ENCODE assay signal across 12 mouse cellular contexts in genomic region chr19:7148096-7148495, GRCm38 (mm10). TPM values are rescaled to one million over a fixed set of nuclear protein-coding genes. Genes with fewer than 3 reads are reported as not detected.
DNase-seq lines count a peak whose midpoint lies in the region; ATAC-seq and TF ChIP-seq lines count a peak whose summit lies in the region.
"Had no signal": no experiment of that assay in that cellular context is flagged by ENCODE, and none has a peak within 500 bp of the region (broad histone marks: within the 10 kb centered on the region; RNA-seq: fewer than 3 reads in every experiment).

No protein-coding gene starts in this region.

- no peaks in the 10 kb centered on the region for H3K9me3 ChIP-seq in embryonic facial prominence, embryonic 10.5 days
- H3K9me3 ChIP-seq in forebrain, embryonic 16.5 days (ENCODE audit: control insufficient read depth, low read length) = no peaks in the 10 kb centered on the region
- no peaks in the 10 kb centered on the region for H3K9me3 ChIP-seq in limb, embryonic 10.5 days (replicated peaks)
- H3K9me3 ChIP-seq: embryonic facial prominence, embryonic 12.5 days; heart, embryonic 13.5 days; liver, embryonic 15.5 days had no signal

- no peak overlapping the region for H3K4me3 ChIP-seq in embryonic facial prominence, embryonic 10.5 days
- H3K4me3 ChIP-seq in forebrain, embryonic 16.5 days (replicated peaks; ENCODE audit: low read length) = no peak overlapping the region
- 0 out of 2 replicates have a peak overlapping the region, but pooled peaks have one; percentile 14 for H3K4me3 ChIP-seq in limb, embryonic 10.5 days
- no peak overlapping the region for H3K4me3 ChIP-seq in thymus, adult 2 months (ENCODE audit: control insufficient read depth, insufficient read depth, low read length)
- H3K4me3 ChIP-seq: embryonic facial prominence, embryonic 12.5 days; heart, embryonic 13.5 days; liver, embryonic 15.5 days had no signal

- H3K27ac ChIP-seq in embryonic facial prominence, embryonic 10.5 days (replicated peaks) = peak overlapping the region; percentile 54
- peak overlapping the region; percentile 66 for H3K27ac ChIP-seq in forebrain, embryonic 16.5 days (ENCODE audit: low read length)
- H3K27ac ChIP-seq in limb, embryonic 10.5 days = peak overlapping the region; percentile 26; the same call in 1 of the 2 replicates
- H3K27ac ChIP-seq in thymus, adult 2 months (ENCODE audit: control insufficient read depth, insufficient read depth, low read length) = no peak overlapping the region
- H3K27ac ChIP-seq: embryonic facial prominence, embryonic 12.5 days; heart, embryonic 13.5 days; liver, embryonic 15.5 days had no signal

- WGBS in embryonic facial prominence, embryonic 10.5 days = 51% methylated on average over 4 of the region's 4 CpGs
- WGBS in forebrain, embryonic 16.5 days = 36% methylated on average over 4 of the region's 4 CpGs
- WGBS in limb, embryonic 10.5 days = 43% methylated on average over 4 of the region's 4 CpGs
- WGBS in thymus, adult 2 months = 38% methylated on average over 4 of the region's 4 CpGs

- no peaks in the 10 kb centered on the region for H3K36me3 ChIP-seq in embryonic facial prominence, embryonic 10.5 days (replicated peaks)
- no peaks in the 10 kb centered on the region for H3K36me3 ChIP-seq in forebrain, embryonic 16.5 days (ENCODE audit: control insufficient read depth, insufficient read depth)
- H3K36me3 ChIP-seq in limb, embryonic 10.5 days = no peaks in the 10 kb centered on the region
- no peaks in the 10 kb centered on the region for H3K36me3 ChIP-seq in thymus, adult 2 months (ENCODE audit: control insufficient read depth, insufficient read depth, low read length)
- H3K36me3 ChIP-seq: embryonic facial prominence, embryonic 12.5 days; heart, embryonic 13.5 days; liver, embryonic 15.5 days had no signal

- H3K9ac ChIP-seq in forebrain, embryonic 16.5 days (replicated peaks; ENCODE audit: low read depth, low read length) = no peak overlapping the region
- H3K9ac ChIP-seq: embryonic facial prominence, embryonic 12.5 days; heart, embryonic 13.5 days; liver, embryonic 15.5 days had no signal

- TF ChIP-seq POLR2A in thymus, adult 2 months (IDR thresholded peaks at IDR 0.05; ENCODE audit: control insufficient read depth, extremely low read depth, insufficient read depth, low read length, poor library complexity) = no peak

- H3K27me3 ChIP-seq in embryonic facial prominence, embryonic 10.5 days (replicated peaks; ENCODE audit: low read depth, poor library complexity, severe bottlenecking) = peaks cover 95% of the 10 kb centered on the region
- H3K27me3 ChIP-seq in forebrain, embryonic 16.5 days (replicated peaks; ENCODE audit: control insufficient read depth, insufficient read depth, low read length) = no peaks in the 10 kb centered on the region
- H3K27me3 ChIP-seq in limb, embryonic 10.5 days (ENCODE audit: low read depth, poor library complexity, severe bottlenecking) = peaks cover 99% of the 10 kb centered on the region
- H3K27me3 ChIP-seq in thymus, adult 2 months (ENCODE audit: control insufficient read depth, insufficient read depth, low read length) = no peaks in the 10 kb centered on the region

- no peak overlapping the region for H3K4me2 ChIP-seq in forebrain, embryonic 16.5 days (ENCODE audit: low read length)
- H3K4me2 ChIP-seq: embryonic facial prominence, embryonic 12.5 days; heart, embryonic 13.5 days; liver, embryonic 15.5 days had no signal

- peak; percentile 39 for ATAC-seq in forebrain, embryonic 16.5 days
- ATAC-seq: inflammation-experienced regulatory T-cells, adult 6 months had no signal

- TF ChIP-seq CTCF in thymus, adult 2 months (IDR thresholded peaks at IDR 0.05; ENCODE audit: borderline replicate concordance, control insufficient read depth, extremely low read depth, insufficient read depth, low read length, poor library complexity) = no peak

- peak; percentile 59 for DNase-seq in layer of hippocampus, adult 11-12 months (ENCODE audit: low spot score)
- DNase-seq in layer of hippocampus, adult 9-10 months (ENCODE audit: low spot score) = no peak
- no peak for DNase-seq in embryonic facial prominence, embryonic 10.5 days (ENCODE audit: low spot score)
- no peak for DNase-seq in limb, embryonic 10.5 days (ENCODE audit: low spot score)
- DNase-seq in thymus, adult 2 months = no peak
- DNase-seq in spleen, postnatal 36 days (ENCODE audit: low spot score in 2 of 2) = no peak
- DNase-seq: adrenal gland, postnatal 36 days had no signal

- peaks cover 78% of the 10 kb centered on the region for H3K4me1 ChIP-seq in embryonic facial prominence, embryonic 10.5 days
- H3K4me1 ChIP-seq in forebrain, embryonic 16.5 days (replicated peaks; ENCODE audit: control insufficient read depth, insufficient read depth, low read length) = peaks cover 77% of the 10 kb centered on the region
- peaks cover 74% of the 10 kb centered on the region for H3K4me1 ChIP-seq in limb, embryonic 10.5 days
- H3K4me1 ChIP-seq in thymus, adult 2 months (replicated peaks; ENCODE audit: control insufficient read depth, insufficient read depth, low read length) = peaks cover 37% of the 10 kb centered on the region

RNA-seq across cellular contexts. Expression of gene Flrt1, which starts 42.6 kb away (rescaled TPM):
- polyA plus RNA-seq in embryonic facial prominence, embryonic 10.5 days (2016; fragmentation: Nextera tagmentation; extraction: Ambion mirVana) = 2.5 and 2.9 TPM in 2 replicates
- 13.8 and 16.1 TPM in 2 replicates for polyA plus RNA-seq in forebrain, embryonic 16.5 days (2015; fragmentation: Nextera tagmentation; extraction: Ambion mirVana)
- polyA plus RNA-seq in limb, embryonic 10.5 days (2016; fragmentation: Nextera tagmentation; extraction: Ambion mirVana) = 0.54 and 1.6 TPM in 2 replicates
- 0.59 and 0.64 TPM in 2 replicates for polyA plus RNA-seq in thymus, adult 2 months (2012; rRNA removed)

RNA-seq across cellular contexts. Expression of gene Otub1, which starts 58.0 kb away (rescaled TPM):
- polyA plus RNA-seq in embryonic facial prominence, embryonic 10.5 days (2016; fragmentation: Nextera tagmentation; extraction: Ambion mirVana) = 275 and 276 TPM in 2 replicates
- polyA plus RNA-seq in forebrain, embryonic 16.5 days (2015; fragmentation: Nextera tagmentation; extraction: Ambion mirVana) = 223 and 235 TPM in 2 replicates
- polyA plus RNA-seq in limb, embryonic 10.5 days (2016; fragmentation: Nextera tagmentation; extraction: Ambion mirVana) = 252 and 263 TPM in 2 replicates
- polyA plus RNA-seq in thymus, adult 2 months (2012; rRNA removed) = 176 and 191 TPM in 2 replicates
